Mouse (Mus musculus): ENCODE data around the gene 1810055G02Rik. TPM values are rescaled to one million over a fixed set of nuclear protein-coding genes. Genes with fewer than 3 reads are reported as not detected.

1810055G02Rik gene
- polyA plus RNA-seq, 1 experiment = 11.1 TPM

- no peak overlapping the region for H3K4me3 ChIP-seq (replicated peaks)
- H3K4me1 ChIP-seq = peaks cover 12% of the 10 kb centered on the region
- TF ChIP-seq GATA1 (IDR thresholded peaks at IDR 0.05; ENCODE audit: borderline replicate concordance, low read length) (no peak), FLI1 (IDR thresholded peaks at IDR 0.05; ENCODE audit: low read length) (no peak)
- H3K27me3 ChIP-seq (replicated peaks) = peaks cover 53% of the 10 kb centered on the region
- no peaks in the 10 kb centered on the region for H3K36me3 ChIP-seq (replicated peaks; ENCODE audit: low read length)
- no peaks in the 10 kb centered on the region for H3K9me3 ChIP-seq
Measured at GRCm38 (mm10) chr19:3680732-3681131, 27.4 kb upstream of the 1810055G02Rik start.

- no peaks in the 10 kb centered on the region for H3K36me3 ChIP-seq (replicated peaks; ENCODE audit: low read length)
- H3K9me3 ChIP-seq = no peaks in the 10 kb centered on the region
- no peak for TF ChIP-seq FLI1 (IDR thresholded peaks at IDR 0.05; ENCODE audit: low read length)
- TF ChIP-seq GATA1 (IDR thresholded peaks at IDR 0.05; ENCODE audit: borderline replicate concordance, low read length) = no peak
- no peak overlapping the region for H3K4me3 ChIP-seq (replicated peaks)
- H3K4me1 ChIP-seq = peaks cover 19% of the 10 kb centered on the region
- peaks cover 60% of the 10 kb centered on the region for H3K27me3 ChIP-seq (replicated peaks)
Measured at GRCm38 (mm10) chr19:3681310-3681934, 26.7 kb upstream of the 1810055G02Rik start.

- no peaks in the 10 kb centered on the region for H3K36me3 ChIP-seq (replicated peaks; ENCODE audit: low read length)
- peaks cover 36% of the 10 kb centered on the region for H3K4me1 ChIP-seq
- peaks cover 78% of the 10 kb centered on the region for H3K27me3 ChIP-seq (replicated peaks)
- TF ChIP-seq GATA1 (IDR thresholded peaks at IDR 0.05; ENCODE audit: borderline replicate concordance, low read length) = no peak
- no peak for TF ChIP-seq FLI1 (IDR thresholded peaks at IDR 0.05; ENCODE audit: low read length)
- no peak overlapping the region for H3K4me3 ChIP-seq (replicated peaks)
- peaks cover 3% of the 10 kb centered on the region for H3K9me3 ChIP-seq
Measured at GRCm38 (mm10) chr19:3684414-3684813, 23.7 kb upstream of the 1810055G02Rik start.

GRCm38 (mm10) chr19:3684957-3685580 lies 23.0 kb upstream of the 1810055G02Rik start:
- peaks cover 36% of the 10 kb centered on the region for H3K4me1 ChIP-seq
- peaks cover 80% of the 10 kb centered on the region for H3K27me3 ChIP-seq (replicated peaks)
- no peaks in the 10 kb centered on the region for H3K36me3 ChIP-seq (replicated peaks; ENCODE audit: low read length)
- TF ChIP-seq FLI1 (IDR thresholded peaks at IDR 0.05; ENCODE audit: low read length) = no peak
- TF ChIP-seq GATA1 (IDR thresholded peaks at IDR 0.05; ENCODE audit: borderline replicate concordance, low read length) = no peak
- H3K9me3 ChIP-seq = peaks cover 9% of the 10 kb centered on the region
- H3K4me3 ChIP-seq (replicated peaks) = peak overlapping the region; percentile 91

- H3K27me3 ChIP-seq (replicated peaks) = peaks cover 74% of the 10 kb centered on the region
- TF ChIP-seq FLI1 (IDR thresholded peaks at IDR 0.05; ENCODE audit: low read length) = no peak
- TF ChIP-seq GATA1 (IDR thresholded peaks at IDR 0.05; ENCODE audit: borderline replicate concordance, low read length) = no peak
- peaks cover 36% of the 10 kb centered on the region for H3K4me1 ChIP-seq
- no peaks in the 10 kb centered on the region for H3K36me3 ChIP-seq (replicated peaks; ENCODE audit: low read length)
- peaks cover 9% of the 10 kb centered on the region for H3K9me3 ChIP-seq
- H3K4me3 ChIP-seq (replicated peaks) = peak overlapping the region; percentile 91
Measured at GRCm38 (mm10) chr19:3685611-3686214, 22.4 kb upstream of the 1810055G02Rik start.

- no peak for TF ChIP-seq GATA1 (IDR thresholded peaks at IDR 0.05; ENCODE audit: borderline replicate concordance, low read length)
- Histone ChIP-seq H3K4me3 (replicated peaks) (peak within 1 kb of the TSS; percentile 91), H3K4me1 (peaks cover 36% of the 10 kb centered on the region), H3K9me3 (peaks cover 9% of the 10 kb centered on the region), H3K36me3 (replicated peaks; ENCODE audit: low read length) (no peaks in the 10 kb centered on the region), H3K27me3 (replicated peaks) (peaks cover 68% of the 10 kb centered on the region)
Measured at GRCm38 (mm10) chr19:3686215-3686894, 21.7 kb upstream of the 1810055G02Rik start, which contains the start of gene Lrp5. TSS of gene Lrp5 (minus strand) at chr19:3686564.

GRCm38 (mm10) chr19:3687676-3688171 lies 20.4 kb upstream of the 1810055G02Rik start:
- peaks cover 9% of the 10 kb centered on the region for H3K9me3 ChIP-seq
- peaks cover 39% of the 10 kb centered on the region for H3K4me1 ChIP-seq
- H3K4me3 ChIP-seq (replicated peaks) = peak overlapping the region; percentile 26
- TF ChIP-seq GATA1 (IDR thresholded peaks at IDR 0.05; ENCODE audit: borderline replicate concordance, low read length) (no peak), FLI1 (IDR thresholded peaks at IDR 0.05; ENCODE audit: low read length) (no peak)
- peaks cover 72% of the 10 kb centered on the region for H3K27me3 ChIP-seq (replicated peaks)
- H3K36me3 ChIP-seq (replicated peaks; ENCODE audit: low read length) = no peaks in the 10 kb centered on the region

- Histone ChIP-seq H3K9me3 (peaks cover 9% of the 10 kb centered on the region), H3K27me3 (replicated peaks) (peaks cover 51% of the 10 kb centered on the region), H3K36me3 (replicated peaks; ENCODE audit: low read length) (no peaks in the 10 kb centered on the region), H3K4me1 (peaks cover 25% of the 10 kb centered on the region), H3K4me3 (replicated peaks) (no peak overlapping the region)
- TF ChIP-seq GATA1 (IDR thresholded peaks at IDR 0.05; ENCODE audit: borderline replicate concordance, low read length) = no peak
- TF ChIP-seq FLI1 (IDR thresholded peaks at IDR 0.05; ENCODE audit: low read length) = no peak
Measured at GRCm38 (mm10) chr19:3691337-3691736, 16.8 kb upstream of the 1810055G02Rik start.

GRCm38 (mm10) chr19:3692414-3693145 lies 15.5 kb upstream of the 1810055G02Rik start:
- TF ChIP-seq FLI1 (IDR thresholded peaks at IDR 0.05; ENCODE audit: low read length) = no peak
- no peak for TF ChIP-seq GATA1 (IDR thresholded peaks at IDR 0.05; ENCODE audit: borderline replicate concordance, low read length)
- Histone ChIP-seq H3K36me3 (replicated peaks; ENCODE audit: low read length) (no peaks in the 10 kb centered on the region), H3K4me1 (peaks cover 12% of the 10 kb centered on the region), H3K9me3 (peaks cover 9% of the 10 kb centered on the region), H3K4me3 (replicated peaks) (no peak overlapping the region), H3K27me3 (replicated peaks) (peaks cover 38% of the 10 kb centered on the region)

All from megakaryocyte, embryonic 14.5 days (primary cell).